Mouse (Mus musculus) liver, adult 2 months (tissue): ENCODE data around the gene Capns2. TPM values are rescaled to one million over a fixed set of nuclear protein-coding genes. Genes with fewer than 3 reads are reported as not detected.

ENCODE experiments used
- DNase-seq: peaks from one replicate; pipeline ENCODE4 v3.0.0-alpha.2; 2011; ENCODE audit warnings: low read depth, low spot score; ENCODE audit errors: extremely low read depth
- H3K27ac ChIP-seq: fragments of 200-500 bp; replicated peaks from 2 replicates; pipeline ENCODE4 v1.5.1; 2012; ENCODE audit warnings: low read depth, mild to moderate bottlenecking, control low read depth, inconsistent platforms, low read length; ENCODE audit not compliant: insufficient read depth
- H3K27me3 ChIP-seq: fragments of 200-500 bp; 2 replicates; pipeline ENCODE4 v1.6.1; 2012; ENCODE audit warnings: mild to moderate bottlenecking, moderate library complexity, low read length, inconsistent platforms; ENCODE audit not compliant: control insufficient read depth, insufficient read depth
- H3K36me3 ChIP-seq: fragments of 200-500 bp; 2 replicates; pipeline ENCODE4 v1.6.1; 2012; ENCODE audit warnings: low read length, inconsistent platforms; ENCODE audit not compliant: control insufficient read depth, insufficient read depth
- H3K4me1 ChIP-seq: fragments of 200-500 bp; 2 replicates; pipeline ENCODE4 v1.6.1; 2011; ENCODE audit warnings: low read length; ENCODE audit not compliant: control insufficient read depth, insufficient read depth
- H3K4me3 ChIP-seq: fragments of 200-500 bp; 2 replicates; pipeline ENCODE4 v1.5.1; 2011; ENCODE audit warnings: low read depth, mild to moderate bottlenecking, control low read depth, low read length, moderate library complexity; ENCODE audit not compliant: insufficient read depth
- H3K79me2 ChIP-seq: fragments of 200-500 bp; 2 replicates; pipeline ENCODE4 v1.6.1; 2012; ENCODE audit warnings: inconsistent platforms, mild to moderate bottlenecking, low read length, moderate library complexity; ENCODE audit not compliant: control insufficient read depth, insufficient read depth
- H3K9ac ChIP-seq: fragments of 200-500 bp; 2 replicates; pipeline ENCODE4 v1.6.1; 2012; ENCODE audit warnings: low read depth, mild to moderate bottlenecking, control low read depth, inconsistent platforms, low read length
- CTCF ChIP-seq: fragments of 200-500 bp; IDR thresholded peaks from 2 replicates; pipeline ENCODE4 v1.5.1; 2011; ENCODE audit warnings: low read depth, low read length, control low read depth
- POLR2A ChIP-seq: fragments of 200-500 bp; IDR thresholded peaks from 2 replicates; pipeline ENCODE4 v1.6.1; 2011; ENCODE audit warnings: low read length, control low read depth; ENCODE audit not compliant: insufficient read depth; ENCODE audit errors: extremely low read depth
- WGBS: fragments of 180-500 bp; shearing (Covaris S2); methylation state at CpG from one replicate; pipeline ENCODE4 v1.1.7; 2018; 5-methylcytosine and 5-hydroxymethylcytosine counted together
- polyA plus RNA-seq: library from polyadenylated mRNA; depleted of rRNA; stranded (reverse); fragments of >200 nt; gene quantifications from 2 replicates; pipeline ENCODE4 v1.2.3, GENCODE M21; 2012
- total RNA-seq: library from RNA; depleted of rRNA; stranded (reverse); fragments of >200 nt; gene quantifications from 2 replicates; pipeline ENCODE4 v1.2.3, GENCODE M21; 2014

The Capns2 gene
- total and polyA plus RNA-seq, 2 experiments, result 0.28 TPM; not detected in 1

- H3K4me1 ChIP-seq, result peaks cover 2% of the 10 kb centered on the region; the same call in 1 of the 2 replicates
- DNase-seq, result no peak
- H3K27me3 ChIP-seq, result 0 out of 2 replicates have a peak, but pooled peaks cover 4% of the 10 kb centered on the region
- no peak overlapping the region for H3K27ac ChIP-seq
- TF ChIP-seq POLR2A (no peak), CTCF (no peak)
- H3K4me3 ChIP-seq, result no peak overlapping the region
- no peaks in the 10 kb centered on the region for H3K79me2 ChIP-seq
- H3K9ac ChIP-seq, result no peak overlapping the region
- WGBS, result 91% methylated on average over 14 of the region's 14 CpGs
- H3K36me3 ChIP-seq, result no peaks in the 10 kb centered on the region
Measured at GRCm38 (mm10) chr8:92858475-92859182, 42.6 kb upstream of the Capns2 start.

- no peaks in the 10 kb centered on the region for H3K4me1 ChIP-seq
- H3K27me3 ChIP-seq, result no peaks in the 10 kb centered on the region; the same call in 1 of the 2 replicates
- 90% methylated on average over 1 of the region's 1 CpGs for WGBS
- no peak overlapping the region for H3K27ac ChIP-seq
- no peak overlapping the region for H3K9ac ChIP-seq
- DNase-seq, result no peak
- no peak for TF ChIP-seq CTCF
- no peaks in the 10 kb centered on the region for H3K79me2 ChIP-seq
- H3K36me3 ChIP-seq, result no peaks in the 10 kb centered on the region
- H3K4me3 ChIP-seq, result no peak overlapping the region
Measured at GRCm38 (mm10) chr8:92861977-92862376, 39.2 kb upstream of the Capns2 start.

- no peak for DNase-seq
- Histone ChIP-seq H3K79me2 (no peaks in the 10 kb centered on the region), H3K36me3 (no peaks in the 10 kb centered on the region), H3K27me3 (no peaks in the 10 kb centered on the region; the same call in 1 of the 2 replicates), H3K4me1 (no peaks in the 10 kb centered on the region), H3K9ac (no peak overlapping the region), H3K27ac (no peak overlapping the region), H3K4me3 (no peak overlapping the region)
- 75% methylated on average over 7 of the region's 7 CpGs for WGBS
- TF ChIP-seq POLR2A, result no peak
- no peak for TF ChIP-seq CTCF
Measured at GRCm38 (mm10) chr8:92870281-92870680, 30.9 kb upstream of the Capns2 start.

GRCm38 (mm10) chr8:92872063-92872759 lies 29.0 kb upstream of the Capns2 start:
- 77% methylated on average over 10 of the region's 10 CpGs for WGBS
- TF ChIP-seq CTCF, result no peak
- TF ChIP-seq POLR2A, result no peak
- no peak for DNase-seq
- Histone ChIP-seq H3K4me3 (no peak overlapping the region), H3K27me3 (no peaks in the 10 kb centered on the region), H3K36me3 (no peaks in the 10 kb centered on the region), H3K4me1 (no peaks in the 10 kb centered on the region), H3K9ac (no peak overlapping the region), H3K27ac (no peak overlapping the region), H3K79me2 (no peaks in the 10 kb centered on the region)

GRCm38 (mm10) chr8:92875795-92876194 lies 25.4 kb upstream of the Capns2 start:
- TF ChIP-seq POLR2A (no peak), CTCF (no peak)
- Histone ChIP-seq H3K4me3 (no peak overlapping the region), H3K79me2 (no peaks in the 10 kb centered on the region), H3K27ac (no peak overlapping the region), H3K27me3 (no peaks in the 10 kb centered on the region), H3K4me1 (no peaks in the 10 kb centered on the region), H3K36me3 (no peaks in the 10 kb centered on the region), H3K9ac (no peak overlapping the region)
- WGBS, result 86% methylated on average over 10 of the region's 10 CpGs
- peak; percentile 42 for DNase-seq

- Histone ChIP-seq H3K27ac (no peak overlapping the region), H3K36me3 (no peaks in the 10 kb centered on the region), H3K27me3 (no peaks in the 10 kb centered on the region; the same call in 1 of the 2 replicates), H3K79me2 (no peaks in the 10 kb centered on the region), H3K4me1 (no peaks in the 10 kb centered on the region), H3K4me3 (no peak overlapping the region), H3K9ac (no peak overlapping the region)
- TF ChIP-seq CTCF, result no peak
- no peak for TF ChIP-seq POLR2A
- DNase-seq, result no peak
- WGBS, result 43% methylated on average over 4 of the region's 4 CpGs
Measured at GRCm38 (mm10) chr8:92881247-92881646, 20.0 kb upstream of the Capns2 start.
